ENCODE assay signal across 8 mouse cellular contexts in genomic region chr4:125114638-125115037, GRCm38 (mm10). TPM values are rescaled to one million over a fixed set of nuclear protein-coding genes. Genes with fewer than 3 reads are reported as not detected.
DNase-seq lines count a peak whose midpoint lies in the region; ATAC-seq and TF ChIP-seq lines count a peak whose summit lies in the region.

No protein-coding gene starts in this region.

- WGBS in bone marrow, adult 2 months = 1% methylated on average over 6 of the region's 6 CpGs
- 13% methylated on average over 6 of the region's 6 CpGs for WGBS in heart, embryonic 13.5 days
- WGBS in liver, embryonic 14.5 days (ENCODE audit: insufficient replicate concordance) = 9% methylated on average over 6 of the region's 6 CpGs
- 5% methylated on average over 6 of the region's 6 CpGs for WGBS in stomach, embryonic 15.5 days

- peaks cover 19% of the 10 kb centered on the region for H3K4me1 ChIP-seq in bone marrow, adult 2 months (ENCODE audit: control insufficient read depth, insufficient read depth, low read length)
- H3K4me1 ChIP-seq in heart, embryonic 13.5 days = peaks cover 26% of the 10 kb centered on the region
- peaks cover 0 to 14% of the 10 kb centered on the region in 2 experiments; a peak in 1 of 4 replicates for H3K4me1 ChIP-seq in liver, embryonic 14.5 days (replicated peaks; ENCODE audit: control insufficient read depth in 2 of 2, insufficient read depth in 2 of 2, low read length in 1 of 2)
- H3K4me1 ChIP-seq in stomach, embryonic 15.5 days = peaks cover 27% of the 10 kb centered on the region

- TF ChIP-seq EP300 in liver, embryonic 14.5 days (IDR thresholded peaks at IDR 0.05; ENCODE audit: low read depth) = no peak

- no peaks in the 10 kb centered on the region for H3K9me3 ChIP-seq in heart, embryonic 13.5 days
- no peaks in the 10 kb centered on the region for H3K9me3 ChIP-seq in liver, embryonic 14.5 days (ENCODE audit: control insufficient read depth, low read length)
- no peaks in the 10 kb centered on the region for H3K9me3 ChIP-seq in stomach, embryonic 15.5 days

- peak; percentile 70 for DNase-seq in CD4-positive helper T cell, adult 2 months (ENCODE audit: low read depth, low spot score)
- peak; percentile 85 to 93 for DNase-seq in kidney, postnatal 36 days
- DNase-seq in liver, embryonic 14.5 days (ENCODE audit: low read depth in 3 of 3, low spot score in 3 of 3) = no peak
- DNase-seq in neural tube, embryonic 10.5 days (ENCODE audit: extremely low spot score, low spot score) = peak; percentile 76

- peak overlapping the region; percentile 54 for H3K27ac ChIP-seq in bone marrow, adult 2 months (ENCODE audit: control insufficient read depth, insufficient read depth, low read depth, low read length, poor library complexity)
- no peak overlapping the region for H3K27ac ChIP-seq in heart, embryonic 13.5 days (replicated peaks)
- no peak overlapping the region for H3K27ac ChIP-seq in liver, embryonic 14.5 days
- H3K27ac ChIP-seq in stomach, embryonic 15.5 days = peak overlapping the region; percentile 35; the same call in 1 of the 2 replicates

- peaks cover 22% of the 10 kb centered on the region for H3K36me3 ChIP-seq in heart, embryonic 13.5 days
- H3K36me3 ChIP-seq in liver, embryonic 14.5 days (replicated peaks; ENCODE audit: control insufficient read depth, insufficient read depth, low read depth) = no peaks in the 10 kb centered on the region; the same call in 1 of the 2 replicates
- H3K36me3 ChIP-seq in stomach, embryonic 15.5 days = peaks cover 13% of the 10 kb centered on the region; the same call in 1 of the 2 replicates

- H3K9ac ChIP-seq in heart, embryonic 13.5 days = peak overlapping the region; percentile 41; the same call in 1 of the 2 replicates
- no peak overlapping the region for H3K9ac ChIP-seq in liver, embryonic 14.5 days (replicated peaks)
- H3K9ac ChIP-seq in stomach, embryonic 15.5 days = no peak overlapping the region

- TF ChIP-seq POLR2A in bone marrow, adult 2 months (IDR thresholded peaks at IDR 0.05; ENCODE audit: borderline replicate concordance, control insufficient read depth, low read depth, low read length) = no peak

- H3K4me3 ChIP-seq in bone marrow, adult 2 months (replicated peaks; ENCODE audit: control insufficient read depth, low read depth, low read length) = no peak overlapping the region
- no peak overlapping the region for H3K4me3 ChIP-seq in heart, embryonic 13.5 days
- no peak overlapping the region for H3K4me3 ChIP-seq in liver, embryonic 14.5 days (ENCODE audit: insufficient read depth in 1 of 2, low read depth in 2 of 2, low read length in 2 of 2)
- H3K4me3 ChIP-seq in stomach, embryonic 15.5 days (replicated peaks) = no peak overlapping the region

- peak; percentile 87 for TF ChIP-seq CTCF in bone marrow, adult 2 months (IDR thresholded peaks at IDR 0.05; ENCODE audit: control insufficient read depth, insufficient read depth, low read length)
- TF ChIP-seq CTCF in liver, embryonic 14.5 days (IDR thresholded peaks at IDR 0.05; ENCODE audit: low read depth) = peak; percentile 85

- no peaks in the 10 kb centered on the region for H3K27me3 ChIP-seq in heart, embryonic 13.5 days (replicated peaks)
- H3K27me3 ChIP-seq in liver, embryonic 14.5 days (ENCODE audit: control insufficient read depth, insufficient read depth, low read length) = no peaks in the 10 kb centered on the region
- H3K27me3 ChIP-seq in stomach, embryonic 15.5 days (replicated peaks) = no peaks in the 10 kb centered on the region

- ATAC-seq in erythroblast, adult 5-6 weeks (replicated peaks; ENCODE audit: low FRiP score, poor library complexity, severe bottlenecking) = peak; percentile 79
- ATAC-seq in heart, embryonic 13.5 days (ENCODE audit: extremely low read depth, insufficient number of reproducible peaks, low FRiP score, low TSS enrichment) = no peak
- ATAC-seq in liver, embryonic 14.5 days (ENCODE audit: insufficient read depth) = peak; percentile 27; the same call in 1 of the 2 replicates
- ATAC-seq in stomach, embryonic 15.5 days (ENCODE audit: insufficient read depth, low FRiP score, low read depth) = peak; percentile 32; the same call in 1 of the 2 replicates

- 0 out of 2 replicates have a peak overlapping the region, but pooled peaks have one; percentile 10 for H3K4me2 ChIP-seq in heart, embryonic 13.5 days
- no peak overlapping the region for H3K4me2 ChIP-seq in liver, embryonic 14.5 days (ENCODE audit: low read depth)
- no peak overlapping the region for H3K4me2 ChIP-seq in stomach, embryonic 15.5 days

RNA-seq across cellular contexts. Expression of gene Zc3h12a, which starts 13.0 kb away (rescaled TPM):
- 3.6 and 12.5 TPM in 2 replicates for polyA plus RNA-seq in bone marrow, adult 2 months (2011; ENCODE audit: insufficient read depth, insufficient read length, low replicate concordance, missing spikeins)
- total RNA-seq in erythroblast, adult 5-6 weeks (2015; ENCODE audit: low replicate concordance) = 1.3 and 1.5 TPM in 2 replicates
- 1.2 TPM in 1 of 2 replicates, not detected in the other for total RNA-seq in erythroblast, adult 5-6 weeks (2017; ENCODE audit: low replicate concordance)
- polyA plus RNA-seq in heart, embryonic 13.5 days (2015; fragmentation: Nextera tagmentation; extraction: Ambion mirVana) = 0.59 and 0.62 TPM in 2 replicates
- polyA plus RNA-seq in liver, embryonic 14.5 days (2012; rRNA removed) = 0.79 and 0.83 TPM in 2 replicates
- polyA plus RNA-seq in liver, embryonic 14.5 days (2014; fragmentation: Nextera tagmentation; extraction: Ambion mirVana) = 0.37 and 0.39 TPM in 2 replicates
- 1.3 and 1.5 TPM in 2 replicates for polyA plus RNA-seq in stomach, embryonic 15.5 days (2015; fragmentation: Nextera tagmentation; extraction: Ambion mirVana)

RNA-seq across cellular contexts. Expression of gene Meaf6, which starts 29.7 kb away (rescaled TPM):
- polyA plus RNA-seq in bone marrow, adult 2 months (2011; ENCODE audit: insufficient read depth, insufficient read length, low replicate concordance, missing spikeins) = 25.1 and 39.9 TPM in 2 replicates
- total RNA-seq in erythroblast, adult 5-6 weeks (2015; ENCODE audit: low replicate concordance) = 15.0 and 20.8 TPM in 2 replicates
- 20.4 and 34.7 TPM in 2 replicates for total RNA-seq in erythroblast, adult 5-6 weeks (2017; ENCODE audit: low replicate concordance)
- 42.6 and 43.3 TPM in 2 replicates for polyA plus RNA-seq in heart, embryonic 13.5 days (2015; fragmentation: Nextera tagmentation; extraction: Ambion mirVana)
- polyA plus RNA-seq in liver, embryonic 14.5 days (2012; rRNA removed) = 9.0 and 13.5 TPM in 2 replicates
- 23.0 and 25.7 TPM in 2 replicates for polyA plus RNA-seq in liver, embryonic 14.5 days (2014; fragmentation: Nextera tagmentation; extraction: Ambion mirVana)
- polyA plus RNA-seq in stomach, embryonic 15.5 days (2015; fragmentation: Nextera tagmentation; extraction: Ambion mirVana) = 45.9 and 52.1 TPM in 2 replicates

RNA-seq across cellular contexts. Expression of gene Snip1, which starts 48.2 kb away (rescaled TPM):
- polyA plus RNA-seq in bone marrow, adult 2 months (2011; ENCODE audit: insufficient read depth, insufficient read length, low replicate concordance, missing spikeins) = 9.4 and 15.8 TPM in 2 replicates
- 5.9 and 9.8 TPM in 2 replicates for total RNA-seq in erythroblast, adult 5-6 weeks (2015; ENCODE audit: low replicate concordance)
- 7.5 and 17.4 TPM in 2 replicates for total RNA-seq in erythroblast, adult 5-6 weeks (2017; ENCODE audit: low replicate concordance)
- polyA plus RNA-seq in heart, embryonic 13.5 days (2015; fragmentation: Nextera tagmentation; extraction: Ambion mirVana) = 14.0 and 18.8 TPM in 2 replicates
- polyA plus RNA-seq in liver, embryonic 14.5 days (2012; rRNA removed) = 7.5 and 8.5 TPM in 2 replicates
- 13.5 and 15.9 TPM in 2 replicates for polyA plus RNA-seq in liver, embryonic 14.5 days (2014; fragmentation: Nextera tagmentation; extraction: Ambion mirVana)
- polyA plus RNA-seq in stomach, embryonic 15.5 days (2015; fragmentation: Nextera tagmentation; extraction: Ambion mirVana) = 26.3 and 27.5 TPM in 2 replicates

RNA-seq across cellular contexts. Expression of gene Dnali1, which starts 49.1 kb away (rescaled TPM):
- polyA plus RNA-seq in bone marrow, adult 2 months (2011; ENCODE audit: insufficient read depth, insufficient read length, low replicate concordance, missing spikeins) = not detected in 2 replicates
- total RNA-seq in erythroblast, adult 5-6 weeks (2015; ENCODE audit: low replicate concordance) = not detected in 2 replicates
- not detected in 2 replicates for total RNA-seq in erythroblast, adult 5-6 weeks (2017; ENCODE audit: low replicate concordance)
- polyA plus RNA-seq in heart, embryonic 13.5 days (2015; fragmentation: Nextera tagmentation; extraction: Ambion mirVana) = 0.11 and 0.13 TPM in 2 replicates
- polyA plus RNA-seq in liver, embryonic 14.5 days (2012; rRNA removed) = 0.02 TPM in 1 of 2 replicates, not detected in the other
- 0.10 TPM in 1 of 2 replicates, not detected in the other for polyA plus RNA-seq in liver, embryonic 14.5 days (2014; fragmentation: Nextera tagmentation; extraction: Ambion mirVana)
- polyA plus RNA-seq in stomach, embryonic 15.5 days (2015; fragmentation: Nextera tagmentation; extraction: Ambion mirVana) = 0.08 and 0.22 TPM in 2 replicates

Comparison
In these comparisons a context has a peak if more than half of its experiments do, and no peak if none do; other contexts are left out.
1. DNase-seq: peak in CD4-positive helper T cell, adult 2 months (single experiment), kidney, postnatal 36 days (2 of 2) and neural tube, embryonic 10.5 days (single experiment); none in liver, embryonic 14.5 days (0 of 3).
2. H3K27ac ChIP-seq: peak in bone marrow, adult 2 months (single experiment) and stomach, embryonic 15.5 days (single experiment); none in heart, embryonic 13.5 days (single experiment) and liver, embryonic 14.5 days (single experiment).